Mouse (Mus musculus) myocyte (in vitro differentiated cells): ENCODE data around the gene Smpdl3a.

Source experiments
- CEBPB ChIP-seq: IDR thresholded peaks from 2 replicates; pipeline ENCODE4 v1.6.1; 2011; ENCODE audit warnings: mild to moderate bottlenecking, moderate library complexity; ENCODE audit not compliant: poor library complexity, insufficient read depth, severe bottlenecking
- MAX ChIP-seq: IDR thresholded peaks from one replicate; pipeline ENCODE4 v1.6.1; 2011; ENCODE audit warnings: low read depth, mild to moderate bottlenecking, control low read depth
- MYOD1 ChIP-seq, 3 experiments: IDR thresholded peaks; one replicate each; pipeline ENCODE4 v1.6.1; 2011; ENCODE audit warnings: control low read depth in 2 of 3, low read depth in 2 of 3, mild to moderate bottlenecking in 2 of 3, moderate library complexity in 1 of 3; ENCODE audit not compliant: insufficient read length in 2 of 3, control insufficient read depth in 1 of 3
- MYOG ChIP-seq, 3 experiments: IDR thresholded peaks; one replicate each; pipeline ENCODE4 v1.6.1; 2011; ENCODE audit warnings: control low read depth in 2 of 3, low read depth in 2 of 3, mild to moderate bottlenecking in 2 of 3; ENCODE audit not compliant: insufficient read length in 2 of 3, control insufficient read depth in 1 of 3, insufficient read depth in 1 of 3
- POLR2A ChIP-seq: IDR thresholded peaks from one replicate; pipeline ENCODE4 v1.6.1; 2011; ENCODE audit warnings: low read depth, mild to moderate bottlenecking, control low read depth, moderate library complexity; ENCODE audit not compliant: insufficient read length
- POLR2AphosphoS2 ChIP-seq: IDR thresholded peaks from one replicate; pipeline ENCODE4 v1.6.1; 2011; ENCODE audit warnings: low read depth, control low read depth; ENCODE audit not compliant: insufficient read length
- REST ChIP-seq: IDR thresholded peaks from one replicate; pipeline ENCODE4 v1.6.1; 2011; ENCODE audit warnings: mild to moderate bottlenecking, control low read depth, moderate library complexity; ENCODE audit not compliant: insufficient read depth, insufficient read length
- TCF12 ChIP-seq: IDR thresholded peaks from one replicate; pipeline ENCODE4 v1.6.1; 2011; ENCODE audit warnings: mild to moderate bottlenecking, control low read depth; ENCODE audit not compliant: poor library complexity, insufficient read depth, severe bottlenecking
- USF1 ChIP-seq: IDR thresholded peaks from one replicate; pipeline ENCODE4 v1.6.1; 2011; ENCODE audit warnings: low read depth, mild to moderate bottlenecking, control low read depth, moderate library complexity

DNA sequence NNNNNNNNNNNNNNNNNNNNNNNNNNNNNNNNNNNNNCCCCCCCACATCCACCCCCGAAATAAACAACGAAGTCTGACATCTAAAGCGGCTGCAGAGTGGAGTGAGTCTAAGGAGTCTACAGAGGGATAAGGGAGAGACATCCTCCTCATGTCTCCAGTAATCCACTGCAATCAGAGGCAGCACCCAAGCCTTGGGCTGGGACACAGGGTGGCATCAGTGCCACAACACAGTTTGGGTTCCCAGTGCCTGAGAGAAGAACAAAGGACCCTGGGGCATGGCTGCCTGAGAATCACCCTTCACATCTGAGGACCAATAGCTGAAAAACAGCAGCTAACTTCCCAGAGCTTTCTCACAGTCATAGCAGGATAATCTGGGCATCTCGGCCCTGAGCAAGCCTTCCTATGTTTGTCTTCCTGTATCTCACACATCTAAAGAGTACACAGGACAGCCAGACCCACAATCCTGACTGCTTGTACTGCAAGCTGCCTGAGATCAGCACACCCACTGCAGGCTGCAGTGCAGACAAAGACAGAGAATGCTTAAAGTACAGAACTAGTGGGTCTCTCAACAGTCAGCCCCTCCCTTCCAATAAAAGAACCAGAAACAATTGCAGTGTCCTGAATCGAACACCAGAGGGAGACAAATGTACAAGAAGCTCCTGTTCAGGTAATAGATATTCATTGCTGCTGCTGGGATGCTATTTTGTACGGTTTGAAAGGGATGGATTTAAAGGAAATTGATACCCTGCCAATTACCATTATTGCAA, 54.0 kb downstream of the Smpdl3a start:
- TF ChIP-seq POLR2A (no peak), TCF12 (no peak), MYOD1 (IDR thresholded peaks at IDR 0.05; ENCODE audit: control insufficient read depth in 1 of 3, insufficient read length in 2 of 3, low read depth in 2 of 3) (no peak), POLR2AphosphoS2 (no peak), MAX (no peak), CEBPB (no peak), USF1 (no peak), REST (no peak), MYOG (IDR thresholded peaks at IDR 0.05; ENCODE audit: control insufficient read depth in 1 of 3, insufficient read depth in 1 of 3, insufficient read length in 2 of 3, low read depth in 2 of 3) (no peak)
